Mouse (Mus musculus) heart, adult 2 months (tissue): ENCODE measurements around the gene Mtmr3.

Experiments
- CTCF ChIP-seq: fragments of 200-600 bp; IDR thresholded peaks from 2 replicates; pipeline ENCODE4 v1.8.1; 2022; ENCODE audit warnings: antibody characterized with exemption, mild to moderate bottlenecking, moderate library complexity
- POLR2A ChIP-seq: fragments of 200-500 bp; IDR thresholded peaks from 2 replicates; pipeline ENCODE4 v1.6.1; 2011; ENCODE audit warnings: mild to moderate bottlenecking, low read depth, low read length, control low read depth; ENCODE audit not compliant: insufficient read depth

DNA sequence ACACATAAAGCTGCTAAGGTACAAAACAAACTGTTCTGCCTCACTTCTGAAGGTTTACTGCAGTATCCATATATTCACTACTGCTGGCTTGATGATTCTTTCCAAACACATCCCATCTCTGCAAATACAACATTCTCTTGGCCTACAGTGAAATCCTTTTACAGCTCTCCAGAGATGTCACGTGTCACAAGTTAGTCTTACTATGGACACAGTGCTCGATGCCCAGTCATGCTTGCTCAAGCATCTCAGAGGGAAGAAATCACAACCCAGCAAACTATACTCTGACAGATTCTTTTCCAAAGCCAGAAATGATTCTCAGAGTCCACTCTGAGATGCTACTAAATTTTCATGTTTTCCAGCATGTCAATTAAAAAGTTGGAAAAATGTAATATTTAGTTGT, 95.2 kb downstream of the Mtmr3 start:
- no peak for TF ChIP-seq CTCF
- no peak for TF ChIP-seq POLR2A
